Mouse (Mus musculus) olfactory bulb, adult 2 months (tissue): ENCODE results near the gene RPS10-NUDT3.

Source experiments
- CTCF ChIP-seq: fragments of 200-500 bp; IDR thresholded peaks from 2 replicates; pipeline ENCODE4 v1.5.1; 2012; ENCODE audit warnings: low read depth, mild to moderate bottlenecking, low read length, moderate library complexity; ENCODE audit not compliant: insufficient read depth
- POLR2A ChIP-seq: fragments of 200-500 bp; IDR thresholded peaks from 2 replicates; pipeline ENCODE4 v1.6.1; 2012; ENCODE audit warnings: mild to moderate bottlenecking, low read depth, low read length, moderate library complexity; ENCODE audit not compliant: insufficient read depth

- TF ChIP-seq CTCF, result no peak
- TF ChIP-seq POLR2A, result no peak
Observed at GRCm38 (mm10) chr17:27650586-27650985, 15.6 kb upstream of the RPS10-NUDT3 start.
